Mouse (Mus musculus) urinary bladder, adult 18-20 months (tissue): ENCODE data around the gene Epha5.

Experiments
- DNase-seq, 2 experiments: peaks; one replicate each; pipeline ENCODE4 v3.0.0; 2022; ENCODE audit warnings: low spot score in 2 of 2, mixed read lengths in 2 of 2

Gene Epha5

DNA sequence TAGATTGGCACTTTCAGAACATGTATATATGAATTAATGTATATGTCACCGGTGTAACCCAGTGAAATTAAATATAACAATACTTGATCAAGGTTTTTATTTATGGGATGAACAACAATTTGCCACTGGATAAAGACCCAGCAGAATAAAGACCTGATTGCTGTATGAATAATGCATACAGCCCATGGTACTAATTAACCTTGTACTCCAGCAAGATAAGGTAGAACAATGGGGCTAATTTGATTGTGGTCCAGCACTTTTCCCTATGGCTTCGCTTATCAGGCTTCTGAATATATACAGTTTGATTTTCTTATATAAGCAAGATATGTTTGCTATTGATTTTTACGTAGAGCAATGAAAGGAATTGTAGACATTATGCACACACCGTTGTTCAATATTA lies 103.6 kb downstream of the Epha5 start:
- no peak for DNase-seq

DNA sequence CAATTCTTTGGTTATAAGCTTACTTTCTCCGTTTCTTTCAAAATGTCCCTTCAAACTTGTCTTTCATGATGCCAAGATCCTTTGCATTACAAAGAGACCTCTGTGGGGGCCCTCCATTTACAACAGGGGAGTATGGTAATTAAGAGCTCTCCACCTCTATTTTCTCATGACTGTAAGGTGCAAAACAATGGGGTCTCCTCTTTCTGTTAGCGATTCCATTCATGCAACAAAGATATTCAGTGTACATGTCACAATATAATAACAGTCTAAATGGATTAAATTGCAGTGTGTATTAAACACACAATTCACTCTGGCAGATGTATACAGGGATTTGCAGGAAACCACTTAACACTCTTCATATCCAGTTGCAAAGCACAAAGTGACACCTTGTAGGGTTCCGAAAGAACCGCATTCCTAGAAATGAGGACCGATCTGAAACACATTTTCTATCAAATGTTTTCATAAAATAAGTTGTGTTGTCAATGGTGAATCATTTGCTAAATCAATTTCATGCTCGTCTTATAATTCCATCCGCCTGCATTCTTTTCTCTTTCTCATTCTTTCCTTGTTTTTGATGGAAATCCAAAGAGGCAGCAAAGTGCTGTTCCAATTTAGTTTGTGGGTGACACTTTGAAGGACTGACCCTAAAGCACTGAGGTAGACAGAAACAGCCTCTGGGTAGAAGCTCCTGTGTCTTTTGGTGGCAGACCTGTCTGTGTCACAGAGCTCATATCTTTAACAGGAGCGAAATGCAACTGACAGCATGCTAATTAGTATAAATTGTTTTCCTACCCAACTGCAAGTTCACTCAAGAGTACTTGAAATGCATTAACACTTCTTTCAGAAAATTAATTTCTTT lies 118.1 kb downstream of the Epha5 start:
- no peak for DNase-seq

DNA sequence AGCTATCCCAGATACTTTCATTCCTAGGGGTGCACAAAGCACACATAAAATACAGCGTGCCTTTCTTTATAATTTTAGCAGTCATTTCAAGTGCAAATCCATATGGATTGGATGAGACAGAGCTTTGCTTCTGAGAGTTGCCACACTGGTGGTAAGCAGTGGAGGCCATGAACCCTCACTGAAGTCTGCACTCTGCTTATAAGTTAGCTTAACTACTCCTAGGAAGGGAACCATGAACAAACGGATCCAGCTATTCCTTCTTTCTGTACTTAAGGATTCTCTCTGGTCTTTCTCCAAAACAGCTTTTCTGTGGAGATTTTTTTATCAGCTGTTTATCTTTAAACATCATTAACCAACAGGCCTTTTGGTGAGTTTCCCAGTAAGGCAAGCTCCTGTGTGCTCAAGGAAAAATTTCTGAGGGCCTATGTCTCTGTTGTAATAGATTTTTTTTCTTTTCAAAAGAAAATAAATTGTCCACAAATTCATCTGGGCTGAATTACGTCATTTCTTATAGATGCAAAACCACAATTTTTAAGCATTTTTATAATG lies 127.7 kb downstream of the Epha5 start:
- no peak for DNase-seq

DNA sequence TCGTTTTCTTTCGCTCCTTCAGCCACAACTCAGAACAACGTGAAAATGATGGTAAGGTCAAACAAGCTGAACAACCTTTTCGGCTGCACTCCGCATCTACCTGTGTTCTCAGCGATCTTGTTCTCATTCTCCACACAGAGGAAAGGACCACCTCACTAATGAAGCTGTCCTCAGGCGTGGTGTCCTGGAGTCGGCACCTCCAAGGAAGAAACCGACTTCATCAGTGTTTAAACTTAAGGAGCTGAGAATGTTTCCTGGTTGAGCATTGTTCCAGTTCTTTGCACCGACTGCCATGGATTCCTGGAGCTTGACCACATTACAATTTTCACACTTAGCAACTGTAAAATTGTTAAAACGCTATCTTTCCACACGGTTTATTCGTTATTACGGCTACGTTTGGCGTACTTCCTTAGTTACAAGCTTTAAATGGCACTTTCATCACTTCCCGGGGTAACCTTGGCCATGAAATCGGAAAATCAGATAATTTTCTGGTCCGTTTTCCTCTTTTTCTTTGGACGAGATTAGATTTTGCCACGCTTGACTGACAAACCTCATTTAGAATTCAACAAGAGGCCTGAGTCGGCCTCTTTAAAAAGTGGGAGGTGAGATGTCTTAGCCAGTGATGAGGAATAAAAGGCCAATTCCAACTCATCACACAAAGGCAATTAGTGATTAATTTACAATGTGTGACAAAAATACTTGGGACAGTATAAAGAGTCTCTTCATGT lies 135.7 kb downstream of the Epha5 start:
- no peak for DNase-seq

DNA sequence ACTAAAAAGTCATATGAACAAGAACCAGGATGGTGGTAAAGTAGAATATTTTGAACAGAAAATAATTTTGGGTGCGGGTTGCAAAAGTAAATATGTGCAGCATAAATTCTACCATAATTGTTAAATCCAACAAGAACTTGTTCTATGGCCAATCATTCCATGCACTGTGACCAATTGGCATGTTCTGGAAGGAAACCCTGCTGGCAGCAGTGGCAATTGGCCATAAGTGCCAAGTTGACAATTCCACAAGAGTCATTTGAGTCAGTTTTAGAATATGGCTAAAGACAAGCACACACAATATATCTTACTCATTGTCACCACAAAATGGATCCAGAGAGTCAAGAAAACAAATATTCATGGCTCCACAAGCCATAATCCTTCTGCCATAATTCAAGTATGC lies 140.2 kb downstream of the Epha5 start:
- no peak for DNase-seq

DNA sequence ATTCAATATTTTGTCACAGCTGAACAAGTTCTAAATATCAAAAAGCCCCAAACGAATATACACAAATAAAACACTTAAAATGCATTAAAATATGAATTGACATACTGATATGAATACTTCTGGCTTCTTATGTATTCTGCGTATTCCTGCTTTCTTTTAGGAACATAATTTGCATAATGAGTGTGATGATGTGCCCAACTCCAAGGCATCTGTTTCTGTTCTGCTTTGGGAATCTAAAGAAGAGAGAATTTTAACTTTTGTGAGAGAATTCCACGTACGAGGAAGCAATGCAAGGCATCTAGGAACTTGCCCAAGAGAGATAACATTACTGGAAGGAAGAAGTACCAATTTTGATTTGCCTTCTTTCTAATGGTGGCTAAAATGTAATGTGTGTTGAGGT lies 151.8 kb downstream of the Epha5 start:
- no peak for DNase-seq

DNA sequence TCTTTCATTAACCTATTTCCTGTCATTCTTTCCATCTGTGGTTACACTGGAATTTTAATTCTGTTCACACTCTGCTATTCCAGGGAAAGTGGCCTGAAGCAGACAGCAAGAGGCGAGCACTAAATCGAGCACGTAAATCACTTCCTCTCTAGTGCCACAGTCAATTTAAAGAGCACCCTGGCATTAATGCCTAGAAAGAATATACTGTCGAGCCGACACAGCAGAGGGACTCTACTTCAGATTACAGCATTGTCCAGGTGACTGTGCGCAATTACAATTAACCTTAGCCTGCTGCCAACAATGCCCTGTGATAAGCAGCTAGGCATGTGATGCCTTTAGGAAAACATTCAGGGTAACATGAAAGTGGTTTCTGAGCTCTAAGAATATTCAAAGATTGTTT lies 153.2 kb downstream of the Epha5 start:
- DNase-seq = no peak

DNA sequence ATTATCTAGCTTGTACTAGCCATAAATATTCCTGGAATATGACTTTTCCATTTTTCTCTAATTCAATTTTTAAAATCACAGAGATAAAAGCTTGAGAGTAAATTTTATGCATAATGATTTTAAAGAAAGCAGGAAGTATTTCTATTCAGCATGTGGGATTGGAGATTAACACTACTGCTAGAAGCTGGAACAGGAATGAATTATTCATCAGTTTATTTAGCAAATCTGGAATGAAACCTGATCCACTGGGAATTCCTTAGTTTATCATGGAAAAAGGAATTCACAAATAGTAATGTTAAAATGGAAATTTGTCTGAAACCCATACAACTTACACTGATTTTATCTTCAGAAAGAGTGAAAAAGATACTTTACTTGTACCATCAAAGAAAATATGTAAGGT lies 187.2 kb downstream of the Epha5 start:
- no peak for DNase-seq

DNA sequence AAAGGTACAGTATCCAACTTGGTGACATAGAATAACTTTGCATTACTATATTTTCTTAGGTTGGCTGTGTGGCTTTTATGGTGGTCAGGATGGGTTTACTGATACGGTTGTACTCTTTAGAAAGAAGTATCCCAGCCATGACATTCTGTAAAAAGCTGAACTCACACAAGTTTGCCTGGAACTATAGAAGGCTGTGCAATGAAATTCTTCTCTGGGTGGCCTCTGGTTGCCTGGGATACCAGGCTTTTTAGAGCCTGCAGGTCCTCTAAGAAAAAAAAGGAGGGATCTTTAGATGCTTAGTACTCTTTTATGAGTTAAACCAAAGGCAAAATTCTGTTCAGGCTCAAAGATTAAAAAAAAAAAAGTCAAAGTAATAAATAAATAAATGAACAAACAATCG lies 208.6 kb downstream of the Epha5 start:
- no peak for DNase-seq

DNA sequence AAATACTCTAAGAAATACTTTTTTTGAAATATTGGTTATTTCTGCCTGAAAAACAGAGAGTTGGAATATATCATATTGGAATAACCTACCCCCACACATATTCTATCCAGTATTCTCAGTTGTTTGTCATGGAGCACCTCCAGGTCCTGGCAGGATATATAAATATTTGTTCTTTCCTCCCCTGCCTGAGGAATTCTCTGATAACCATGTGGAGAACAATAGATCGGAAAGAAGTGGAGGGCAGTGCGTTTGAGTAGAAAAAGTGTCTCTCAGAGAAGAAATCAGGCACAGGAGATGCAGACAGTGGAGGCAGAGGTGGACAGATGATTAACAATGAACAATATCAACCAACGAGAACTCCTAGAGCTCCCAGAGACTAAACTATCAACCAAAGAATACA lies 223.8 kb downstream of the Epha5 start:
- no peak for DNase-seq

DNA sequence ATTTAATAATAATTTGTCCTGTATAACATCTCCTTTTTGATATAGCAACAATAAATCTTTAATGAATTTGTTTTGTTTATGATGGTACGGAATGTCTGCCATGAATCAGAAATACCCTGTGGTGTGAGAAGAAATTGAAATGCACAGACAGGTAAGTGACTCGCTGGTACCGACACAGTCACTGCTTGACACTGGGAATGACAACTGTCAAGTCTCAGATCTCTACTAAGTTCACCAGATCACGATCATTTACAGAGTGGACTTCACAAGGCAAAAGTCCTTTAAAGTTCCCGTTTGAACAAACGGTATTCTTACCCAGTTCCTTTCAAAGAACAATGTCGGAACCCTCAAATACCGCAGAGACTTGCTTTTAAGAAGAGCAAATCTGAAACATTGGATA lies 233.0 kb downstream of the Epha5 start:
- no peak for DNase-seq

DNA sequence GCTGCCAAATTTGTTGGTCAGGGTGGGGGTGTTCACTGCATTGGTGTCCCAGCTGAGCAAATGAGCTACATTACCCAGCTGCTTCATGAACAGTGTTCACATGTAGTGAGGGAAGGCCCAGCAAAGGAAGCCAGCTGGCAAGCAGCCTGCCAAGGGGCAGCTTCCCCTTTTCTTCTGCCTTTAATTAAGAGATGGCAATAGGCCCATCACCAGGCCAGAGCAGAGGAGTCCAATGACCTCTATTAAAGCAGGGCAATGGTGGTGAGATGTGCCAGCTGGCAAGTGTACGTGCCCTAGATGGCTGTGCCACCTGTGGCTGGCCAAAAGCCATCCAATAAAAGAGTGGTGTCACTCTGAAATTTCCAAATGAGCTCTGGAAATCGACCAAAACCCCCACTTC lies 264.1 kb downstream of the Epha5 start:
- DNase-seq = no peak

DNA sequence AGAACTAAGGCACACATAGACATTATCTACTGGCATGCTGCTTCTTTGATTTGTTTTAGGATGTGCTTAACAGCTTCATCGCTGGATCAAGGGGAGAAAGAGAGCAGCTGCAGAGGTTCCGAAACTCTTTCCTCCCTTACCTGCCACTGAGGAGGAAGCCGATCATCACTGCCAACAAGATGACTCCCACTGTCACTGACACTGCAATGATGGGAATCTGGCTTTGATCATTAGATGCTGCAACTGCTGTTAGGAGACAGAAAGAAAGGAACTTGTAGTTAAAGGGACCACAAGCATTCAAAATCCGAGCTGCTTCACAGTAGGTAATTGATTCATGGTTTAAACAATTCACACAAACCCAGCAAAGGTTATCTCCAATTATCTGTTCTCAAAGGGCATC lies 275.0 kb downstream of the Epha5 start:
- no peak for DNase-seq

DNA sequence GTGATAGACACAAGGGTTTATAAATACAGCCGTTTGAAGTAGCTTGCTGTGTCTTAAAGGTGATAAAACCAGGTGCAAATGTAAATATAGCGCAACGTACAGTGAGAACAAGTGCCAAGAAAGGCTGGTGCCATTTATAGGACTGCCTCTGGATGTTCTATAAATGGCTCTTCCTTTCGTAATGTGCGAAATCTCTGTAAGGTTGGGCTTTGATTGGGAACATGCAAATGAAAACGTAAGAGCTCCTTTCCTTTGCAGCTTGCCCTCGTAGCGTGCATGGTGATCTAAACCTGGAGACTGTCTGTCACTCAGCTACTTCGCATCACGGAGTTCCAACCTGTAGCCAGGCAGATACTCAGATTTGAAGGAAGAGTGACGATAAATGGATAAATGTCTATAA lies 321.2 kb downstream of the Epha5 start:
- DNase-seq = no peak

DNA sequence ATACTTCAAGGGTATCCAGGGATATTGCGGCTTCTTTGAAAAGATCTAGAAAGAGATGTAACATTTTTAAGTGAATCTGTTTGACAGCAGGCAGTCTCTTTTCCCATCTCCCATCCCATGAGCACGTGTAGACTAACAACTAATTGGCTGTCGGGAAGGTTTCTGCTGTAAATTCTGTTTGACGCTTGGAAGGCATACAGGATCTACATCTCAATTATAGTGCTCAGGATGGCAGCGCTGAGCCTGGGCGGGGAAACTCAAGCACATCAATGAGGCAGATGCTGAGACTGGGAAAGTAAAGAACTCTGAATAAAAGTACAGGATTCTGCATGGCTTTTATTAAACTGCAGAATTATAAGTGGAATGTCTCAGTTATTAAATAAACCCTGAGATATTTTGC lies 335.9 kb downstream of the Epha5 start:
- DNase-seq = no peak

DNA sequence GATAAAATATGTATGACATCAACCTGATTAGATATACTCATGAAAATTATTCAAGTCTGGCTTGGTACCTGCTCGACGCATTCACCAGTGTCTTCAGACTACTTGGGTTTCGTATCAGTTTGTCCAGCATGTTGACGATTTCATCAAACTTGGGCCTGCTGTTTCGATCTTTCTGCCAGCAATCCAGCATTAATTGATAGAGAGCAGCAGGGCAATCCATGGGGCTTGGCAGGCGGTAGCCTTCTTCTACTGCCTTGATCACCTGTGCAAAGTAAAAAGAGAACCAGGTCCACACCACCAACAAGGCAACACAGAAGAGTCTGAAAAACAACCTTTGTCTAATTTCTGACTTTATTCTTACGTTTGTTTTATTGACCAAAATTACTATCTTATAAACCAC lies 346.2 kb downstream of the Epha5 start:
- DNase-seq = no peak

DNA sequence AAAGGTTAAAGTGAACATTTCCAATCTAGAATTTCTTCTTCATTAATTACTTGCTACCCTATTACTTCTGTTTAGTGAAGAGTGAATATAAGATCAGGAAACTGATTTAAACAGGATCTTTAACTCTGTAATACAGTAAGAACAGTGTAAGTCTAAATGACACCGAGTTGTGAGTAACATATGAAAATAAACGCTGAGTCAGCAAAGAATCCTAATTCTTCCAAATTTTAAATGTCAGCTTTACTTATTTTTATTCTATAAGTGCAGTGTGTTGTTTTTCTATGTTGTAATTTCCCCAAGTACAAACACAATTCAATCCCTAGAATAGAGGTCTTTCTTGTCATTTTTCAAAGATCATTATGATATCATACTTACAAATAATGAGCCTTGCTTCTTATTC lies 363.3 kb downstream of the Epha5 start:
- no peak for DNase-seq

DNA sequence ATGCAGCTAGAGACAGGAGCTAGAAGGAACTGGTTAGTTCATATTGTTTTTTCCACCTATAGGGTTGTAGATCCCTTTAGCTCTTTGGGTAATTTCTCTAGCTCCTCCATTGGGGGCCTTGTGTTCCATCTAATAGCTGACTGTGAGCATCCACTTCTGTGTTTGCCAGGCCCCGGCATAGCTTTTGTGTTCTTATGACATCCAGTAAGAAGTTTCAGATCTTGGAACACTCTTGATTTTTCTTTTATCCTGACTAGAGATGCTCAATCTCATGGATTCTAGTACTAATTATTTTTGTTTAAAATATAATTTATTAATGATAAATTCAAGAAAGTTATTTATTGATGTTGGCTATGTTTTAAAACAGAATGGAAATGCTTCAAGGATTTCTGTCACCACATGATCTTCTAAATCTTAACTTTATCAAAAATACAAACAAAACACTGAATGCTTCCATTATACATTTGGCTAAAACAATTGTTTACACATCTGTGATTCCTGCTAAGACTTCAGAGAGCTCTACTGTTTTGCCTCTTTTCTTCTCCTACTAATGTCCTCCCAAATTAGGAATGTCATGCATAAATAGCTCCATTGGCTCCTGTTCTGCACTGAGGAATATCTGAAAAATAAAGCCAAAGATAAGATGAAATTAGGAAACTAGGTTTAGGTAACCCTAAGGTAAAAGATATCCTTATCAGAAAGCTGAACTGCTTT lies 379.8 kb downstream of the Epha5 start:
- no peak for DNase-seq
